Comparison of ENCODE assay signal across 22 mouse cellular contexts in the genomic region with DNA sequence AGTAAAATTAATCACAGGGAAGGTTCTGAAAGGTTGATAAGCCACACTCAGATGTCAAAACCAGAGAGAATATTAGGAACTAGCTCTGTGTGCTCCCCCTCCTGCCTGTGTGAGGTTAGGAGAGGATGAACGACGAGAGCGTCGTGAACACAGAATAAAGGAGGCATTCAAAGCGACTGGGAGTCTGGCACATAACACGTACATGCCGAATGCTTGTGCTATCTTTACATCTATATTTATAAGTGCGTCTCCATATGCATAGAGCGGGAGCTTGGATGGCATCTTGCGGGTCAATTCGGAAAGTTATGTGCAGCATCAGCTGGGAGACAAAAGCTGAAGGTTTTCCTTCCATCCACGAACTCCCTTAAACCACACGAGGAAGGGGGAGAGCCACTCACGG.
"Had no signal": no experiment of that assay in that cellular context is flagged by ENCODE, and none has a peak within 500 bp of the region (broad histone marks: within the 10 kb centered on the region; RNA-seq: fewer than 3 reads in every experiment).

No protein-coding gene starts in this region.

- ATAC-seq: liver, postnatal 0 days; midbrain, embryonic 13.5 days; midbrain, embryonic 16.5 days had no signal

- H3K4me3 ChIP-seq: layer of hippocampus, adult 2 months; limb, embryonic 12.5 days; limb, embryonic 15.5 days; lung, embryonic 15.5 days; megakaryocyte, embryonic 14.5 days; midbrain, embryonic 10.5 days; midbrain, embryonic 13.5 days; myocyte; neural tube, embryonic 13.5 days; stomach, embryonic 15.5 days had no signal

- H3K9ac ChIP-seq: limb, embryonic 12.5 days; limb, embryonic 15.5 days; liver, embryonic 14.5 days; liver, postnatal 0 days; lung, embryonic 15.5 days; midbrain, embryonic 13.5 days; neural tube, embryonic 13.5 days; stomach, embryonic 15.5 days had no signal

- H3K9me3 ChIP-seq: limb, embryonic 15.5 days; lung, embryonic 15.5 days; stomach, embryonic 15.5 days had no signal

- DNase-seq: kidney, postnatal 25 days; layer of hippocampus, adult 9-11 months; liver, postnatal 0 days; lung, postnatal 10 days; lung, postnatal 36 days; right cerebral cortex, postnatal 14 days; spleen, adult 18-20 months; thymus, postnatal 25 days had no signal

- H3K27ac ChIP-seq: kidney, postnatal 0 days; layer of hippocampus, adult 2 months; limb, embryonic 12.5 days; limb, embryonic 15.5 days; liver, embryonic 14.5 days; lung, embryonic 15.5 days; midbrain, embryonic 10.5 days; midbrain, embryonic 13.5 days; neural tube, embryonic 13.5 days; stomach, embryonic 15.5 days had no signal

- H3K4me1 ChIP-seq: limb, embryonic 15.5 days; lung, embryonic 15.5 days; stomach, embryonic 15.5 days had no signal

- H3K36me3 ChIP-seq: lung, embryonic 15.5 days; neural tube, embryonic 13.5 days; stomach, embryonic 15.5 days had no signal

- H3K4me2 ChIP-seq: limb, embryonic 12.5 days; limb, embryonic 15.5 days; liver, embryonic 11.5 days; lung, embryonic 15.5 days; midbrain, embryonic 13.5 days; neural tube, embryonic 13.5 days; stomach, embryonic 15.5 days had no signal

- H3K27me3 ChIP-seq: limb, embryonic 12.5 days; limb, embryonic 15.5 days; lung, embryonic 15.5 days; midbrain, embryonic 13.5 days; neural tube, embryonic 13.5 days; stomach, embryonic 15.5 days had no signal
